Mouse (Mus musculus): ENCODE measurements at regions not wholly inside any gene's neighbourhood (a gene's known extent, or its start where the extent isn't known, plus 50 kb on each side); places are given as distances from the start of the nearest gene placed in this dataset.

- no peak for DNase-seq (ENCODE audit: extremely low spot score in 1 of 2, low spot score in 2 of 2)
- intact Hi-C loops (cut with DNase I) = no loop called here
Measured at GRCm38 (mm10) chr17:84082571-84082970, 105.2 kb downstream of the Zfp36l2 start.

- DNase-seq (ENCODE audit: extremely low spot score in 1 of 2, low spot score in 2 of 2) = peak; percentile 72 to 75
- intact Hi-C loops (cut with DNase I) = no loop called here
Measured at GRCm38 (mm10) chr17:84081751-84082352, 105.9 kb downstream of the Zfp36l2 start.

GRCm38 (mm10) chr17:84075081-84075938, 112.4 kb downstream of the Zfp36l2 start:
- intact Hi-C loops (cut with DNase I) = no loop called here
- no peak for DNase-seq (ENCODE audit: extremely low spot score in 1 of 2, low spot score in 2 of 2)

GRCm38 (mm10) chr17:84074000-84074782, 113.6 kb downstream of the Zfp36l2 start:
- intact Hi-C loops (cut with DNase I) = no loop called here

GRCm38 (mm10) chr17:84072426-84073030, 115.2 kb downstream of the Zfp36l2 start:
- DNase-seq (ENCODE audit: extremely low spot score in 1 of 2, low spot score in 2 of 2) = no peak
- intact Hi-C loops (cut with DNase I) = no loop called here

More at GRCm38 (mm10) chr17:84074000-84074782, 113.6 kb downstream of the Zfp36l2 start:
- DNase-seq (ENCODE audit: extremely low spot score in 1 of 2, low spot score in 2 of 2) = peak in 1 of 2 experiments; percentile 39

GRCm38 (mm10) chr17:84071855-84072254, 115.9 kb downstream of the Zfp36l2 start:
- no peak for DNase-seq (ENCODE audit: extremely low spot score in 1 of 2, low spot score in 2 of 2)
- intact Hi-C loops (cut with DNase I) = no loop called here

- no peak for DNase-seq (ENCODE audit: extremely low spot score in 1 of 2, low spot score in 2 of 2)
- intact Hi-C loops (cut with DNase I) = no loop called here
Measured at GRCm38 (mm10) chr17:84070596-84070995, 117.2 kb downstream of the Zfp36l2 start.

- intact Hi-C loops (cut with DNase I) = no loop called here
- peak in 1 of 2 experiments; percentile 35 for DNase-seq (ENCODE audit: extremely low spot score in 1 of 2, low spot score in 2 of 2)
Measured at GRCm38 (mm10) chr17:84067102-84067501, 120.6 kb downstream of the Zfp36l2 start.

GRCm38 (mm10) chr17:84063791-84064190, 124.0 kb downstream of the Zfp36l2 start:
- DNase-seq (ENCODE audit: extremely low spot score in 1 of 2, low spot score in 2 of 2) = peak in 1 of 2 experiments; percentile 39
- intact Hi-C loops (cut with DNase I) = no loop called here

- intact Hi-C loops (cut with DNase I) = no loop called here
Measured at GRCm38 (mm10) chr17:84061621-84062020, 126.1 kb downstream of the Zfp36l2 start.

GRCm38 (mm10) chr17:84056469-84056868, 131.3 kb downstream of the Zfp36l2 start:
- DNase-seq (ENCODE audit: extremely low spot score in 1 of 2, low spot score in 2 of 2) = no peak
- intact Hi-C loops (cut with DNase I) = no loop called here

More at GRCm38 (mm10) chr17:84061621-84062020, 126.1 kb downstream of the Zfp36l2 start:
- DNase-seq (ENCODE audit: extremely low spot score in 1 of 2, low spot score in 2 of 2) = peak in 1 of 2 experiments; percentile 62

- intact Hi-C loops (cut with DNase I) = no loop called here
- DNase-seq (ENCODE audit: extremely low spot score in 1 of 2, low spot score in 2 of 2) = no peak
Measured at GRCm38 (mm10) chr17:84052437-84052836, 135.3 kb downstream of the Zfp36l2 start.

- intact Hi-C loops (cut with DNase I) = no loop called here
- DNase-seq (ENCODE audit: extremely low spot score in 1 of 2, low spot score in 2 of 2) = no peak
Measured at GRCm38 (mm10) chr17:84051212-84051611, 136.5 kb downstream of the Zfp36l2 start.

- intact Hi-C loops (cut with DNase I) = no loop called here
- peak in 1 of 2 experiments; percentile 70 for DNase-seq (ENCODE audit: extremely low spot score in 1 of 2, low spot score in 2 of 2)
Measured at GRCm38 (mm10) chr17:84048533-84048932, 139.2 kb downstream of the Zfp36l2 start.

- intact Hi-C loops (cut with DNase I) = no loop called here
- DNase-seq (ENCODE audit: extremely low spot score in 1 of 2, low spot score in 2 of 2) = no peak
Measured at GRCm38 (mm10) chr17:84047520-84047919, 140.2 kb downstream of the Zfp36l2 start.

- DNase-seq (ENCODE audit: extremely low spot score in 1 of 2, low spot score in 2 of 2) = no peak
- intact Hi-C loops (cut with DNase I) = no loop called here
Measured at GRCm38 (mm10) chr17:84045812-84046211, 141.9 kb downstream of the Zfp36l2 start.

GRCm38 (mm10) chr17:84044472-84044936, 143.2 kb downstream of the Zfp36l2 start:
- intact Hi-C loops (cut with DNase I) = no loop called here
- DNase-seq (ENCODE audit: extremely low spot score in 1 of 2, low spot score in 2 of 2) = no peak

GRCm38 (mm10) chr17:84043102-84043501, 144.6 kb downstream of the Zfp36l2 start:
- DNase-seq (ENCODE audit: extremely low spot score in 1 of 2, low spot score in 2 of 2) = no peak
- intact Hi-C loops (cut with DNase I) = no loop called here

GRCm38 (mm10) chr17:84039444-84039843, 148.3 kb downstream of the Zfp36l2 start:
- intact Hi-C loops (cut with DNase I) = loop anchor here (10.0 kb wide), 1 partner anchor 345 kb away; no protein-coding TSS in a partner anchor
- no peak for DNase-seq (ENCODE audit: extremely low spot score in 1 of 2, low spot score in 2 of 2)
